Mouse (Mus musculus): ENCODE results near the gene Ccdc73.

- TF ChIP-seq POLR2A (IDR thresholded peaks at IDR 0.05; ENCODE audit: low read depth, low read length) (no peak), CTCF (IDR thresholded peaks at IDR 0.05; ENCODE audit: borderline replicate concordance, insufficient read depth, low read length) (no peak)
Observed at GRCm38 (mm10) chr2:104886109-104886508, 18.5 kb downstream of the Ccdc73 start.

Measured in embryonic fibroblast, embryonic 13.5 days (primary cell).